Mouse (Mus musculus) monocyte, adult 2 months (primary cell): ENCODE results near the gene B4galt4.

Experiments
- DNase-seq, 2 experiments: peaks; one replicate each; pipeline ENCODE4 v3.0.0; 2022; ENCODE audit warnings: low spot score in 2 of 2, low read depth in 1 of 2

The B4galt4 gene

DNA sequence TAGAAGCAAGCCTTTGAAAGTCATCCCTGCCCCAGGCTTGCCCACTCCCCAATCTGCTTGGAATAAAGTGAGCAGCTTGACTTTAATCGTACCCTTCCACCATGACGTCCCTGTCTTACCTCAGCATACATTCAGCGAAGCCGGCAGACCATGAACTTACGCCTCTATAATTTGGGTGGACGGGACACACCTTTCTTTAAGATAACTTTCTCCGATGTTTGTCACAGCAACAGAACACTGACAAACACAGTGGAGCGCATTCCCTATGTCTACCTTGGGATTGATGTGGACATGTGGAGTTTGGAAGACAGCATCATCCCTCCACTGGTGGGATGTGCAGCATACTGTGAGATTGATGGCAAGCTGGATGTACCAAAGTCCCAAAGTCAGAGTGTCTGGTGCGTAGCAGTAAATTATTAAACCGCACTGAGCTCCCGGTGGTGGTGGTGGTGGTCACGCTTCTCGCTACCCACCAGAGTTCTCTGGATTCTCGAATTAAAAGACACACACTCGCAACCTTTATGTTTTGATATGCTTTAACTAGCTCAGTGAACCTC, 13.4 kb upstream of the B4galt4 start:
- no peak for DNase-seq

DNA sequence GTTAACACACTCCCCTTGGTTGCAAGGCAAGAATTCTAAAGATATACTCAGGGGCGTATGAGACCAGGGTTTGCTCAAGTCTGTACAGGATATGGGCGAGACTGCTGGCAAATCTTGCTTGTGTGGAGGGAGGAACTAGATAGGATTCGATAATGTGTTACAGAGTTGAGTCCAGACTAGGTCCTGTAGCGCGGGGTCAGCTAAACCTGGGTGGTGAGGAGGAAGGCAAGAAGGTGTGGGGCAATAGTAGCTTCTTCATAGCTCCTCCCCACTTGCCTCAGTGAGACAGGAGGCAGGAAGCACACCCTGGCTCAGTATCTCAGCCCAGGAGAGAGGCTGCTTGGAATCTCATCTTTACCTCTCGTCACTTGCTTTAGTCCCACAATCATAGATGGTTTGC, 12.9 kb upstream of the B4galt4 start:
- DNase-seq = no peak

DNA sequence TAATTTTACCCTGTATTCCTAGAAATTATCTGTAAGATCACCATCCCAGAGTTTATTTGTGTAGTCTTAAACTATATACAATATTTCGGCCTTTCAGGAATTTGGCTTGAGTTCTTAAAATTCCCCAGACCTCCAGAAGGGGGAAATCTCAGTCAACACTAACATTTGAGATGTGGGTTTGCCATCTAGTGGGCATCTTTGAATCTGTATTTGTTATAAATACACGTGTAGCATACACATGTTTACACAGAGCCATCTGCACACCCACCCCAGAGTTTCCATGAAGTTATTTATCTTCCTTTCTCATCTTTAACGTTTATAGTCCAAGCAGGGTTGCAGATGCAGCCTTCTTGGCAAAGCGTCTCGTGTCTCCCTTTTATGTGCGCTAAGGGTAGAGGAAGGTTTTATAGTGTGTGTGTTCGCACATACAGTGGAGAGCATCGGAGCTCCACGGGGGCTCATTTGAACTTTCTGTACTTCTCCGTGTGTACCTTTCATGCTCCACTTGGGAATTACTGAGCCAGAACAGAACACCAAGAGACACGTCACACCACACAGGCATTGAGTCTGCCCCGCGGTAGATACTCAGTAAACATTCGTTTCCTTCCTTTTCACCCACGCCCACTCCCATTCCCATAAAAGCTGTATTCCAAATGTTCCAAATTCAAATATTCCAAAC, 12.3 kb upstream of the B4galt4 start:
- DNase-seq = no peak

GRCm38 (mm10) chr16:38730921-38731320, 11.1 kb upstream of the B4galt4 start:
- no peak for DNase-seq

DNA sequence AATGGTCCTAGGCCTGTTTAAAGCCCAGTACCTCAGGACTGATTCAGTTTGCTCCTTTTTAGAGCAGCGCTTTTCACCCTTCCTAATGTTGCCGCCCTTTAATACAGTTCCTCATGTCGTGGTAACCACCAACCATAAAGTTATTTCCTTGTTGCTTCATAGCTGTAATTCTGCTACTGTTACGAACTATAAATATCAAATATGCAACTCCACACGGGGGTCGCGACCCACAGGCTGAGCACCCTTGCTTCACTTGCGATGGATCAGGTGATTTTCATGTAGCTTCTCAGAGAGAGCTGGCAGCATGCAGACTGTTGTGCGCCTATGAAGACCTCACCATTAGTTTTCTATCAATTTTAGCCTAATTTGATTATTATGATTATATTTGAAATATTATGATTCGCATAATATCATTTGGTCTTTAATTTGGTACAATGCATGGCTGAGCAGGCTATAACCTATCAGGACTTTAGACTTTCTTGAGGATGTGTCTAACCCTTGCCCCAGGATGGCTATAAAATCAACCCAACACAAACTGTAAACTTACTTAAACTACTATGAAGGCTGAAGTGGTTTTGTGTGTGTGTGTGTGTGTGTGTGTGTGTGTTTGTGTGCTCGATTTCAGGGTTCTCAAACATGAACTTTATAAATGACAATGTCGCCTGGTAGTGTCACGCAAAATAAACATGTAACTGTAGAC, 710 bp upstream of the B4galt4 start:
- no peak for DNase-seq

DNA sequence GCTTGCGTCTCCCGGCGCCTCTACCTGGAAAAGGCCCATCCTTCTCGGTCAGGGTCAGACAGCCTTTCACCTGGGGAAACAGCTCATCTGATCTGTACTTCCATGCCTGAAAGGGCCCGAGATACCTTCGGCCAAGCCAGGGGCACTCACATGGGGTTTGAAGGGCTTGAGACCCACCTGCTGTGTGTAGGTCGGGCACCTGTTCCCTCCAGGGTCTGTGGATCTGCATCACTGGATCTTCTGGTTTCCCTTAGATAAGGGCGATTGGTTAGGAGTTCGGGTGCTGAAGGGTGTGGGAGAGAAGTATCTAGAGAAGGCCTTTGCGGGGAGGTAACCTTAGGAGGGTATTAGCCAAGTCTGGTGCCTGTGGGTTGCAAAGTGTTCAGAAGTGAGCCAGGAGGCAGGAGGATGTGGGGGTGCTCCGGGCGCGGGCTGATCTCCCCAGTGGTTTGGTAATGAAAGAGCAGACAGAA, 631 bp downstream of the B4galt4 start:
- DNase-seq = no peak

DNA sequence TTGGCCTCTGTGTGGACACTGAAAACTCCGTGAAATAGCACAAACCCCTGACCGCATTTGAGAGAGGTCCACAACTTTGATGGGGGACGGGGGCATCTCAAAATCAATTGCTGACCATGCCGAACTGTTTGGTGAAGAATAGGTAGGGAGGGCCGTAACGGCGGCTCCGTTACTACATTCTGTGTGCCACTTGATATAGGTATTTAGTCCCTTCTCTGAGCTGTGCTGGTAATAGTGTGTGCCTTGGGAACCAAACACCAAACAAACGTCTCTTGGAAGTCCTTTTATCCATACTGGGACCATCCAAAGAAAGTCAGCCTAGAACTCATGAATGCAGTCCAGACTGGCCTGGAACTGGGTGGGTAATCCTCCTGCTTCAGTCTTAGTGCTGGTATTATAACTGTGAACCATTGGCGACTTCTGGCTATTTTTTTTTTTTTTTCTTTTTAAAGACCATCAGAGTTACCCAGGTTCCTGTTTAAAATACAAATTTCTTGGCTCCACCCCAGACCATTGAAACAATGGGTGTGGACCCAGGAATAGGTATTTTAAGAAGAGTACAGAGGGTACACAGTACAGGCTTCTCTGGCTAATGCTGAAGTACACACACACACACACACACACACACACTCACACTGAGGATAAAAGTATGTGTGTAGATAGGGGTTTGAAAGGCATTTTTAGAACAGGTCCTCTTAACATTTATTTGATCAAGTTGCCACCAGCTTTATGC, 2.0 kb downstream of the B4galt4 start:
- DNase-seq = no peak

DNA sequence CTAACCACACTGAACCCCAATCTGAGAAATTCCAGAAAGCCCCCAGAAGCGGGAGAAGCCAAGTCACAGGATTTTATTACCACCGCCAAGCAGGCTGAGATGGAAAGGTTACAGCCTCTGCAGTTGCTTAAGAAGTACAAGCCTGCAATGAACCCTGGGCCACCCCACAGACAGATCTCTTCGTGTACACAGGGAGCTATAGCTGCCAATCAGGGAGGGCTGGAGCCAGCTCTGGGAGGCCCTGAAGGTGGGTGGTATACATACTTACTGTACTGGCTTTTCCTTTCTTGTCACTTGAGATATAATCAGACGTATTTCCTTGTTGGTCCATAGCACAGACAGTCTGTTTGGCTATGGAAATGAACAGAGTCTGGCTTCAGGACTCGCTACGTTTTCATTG, 8.7 kb downstream of the B4galt4 start:
- no peak for DNase-seq

GRCm38 (mm10) chr16:38753631-38754030, 11.6 kb downstream of the B4galt4 start:
- no peak for DNase-seq

DNA sequence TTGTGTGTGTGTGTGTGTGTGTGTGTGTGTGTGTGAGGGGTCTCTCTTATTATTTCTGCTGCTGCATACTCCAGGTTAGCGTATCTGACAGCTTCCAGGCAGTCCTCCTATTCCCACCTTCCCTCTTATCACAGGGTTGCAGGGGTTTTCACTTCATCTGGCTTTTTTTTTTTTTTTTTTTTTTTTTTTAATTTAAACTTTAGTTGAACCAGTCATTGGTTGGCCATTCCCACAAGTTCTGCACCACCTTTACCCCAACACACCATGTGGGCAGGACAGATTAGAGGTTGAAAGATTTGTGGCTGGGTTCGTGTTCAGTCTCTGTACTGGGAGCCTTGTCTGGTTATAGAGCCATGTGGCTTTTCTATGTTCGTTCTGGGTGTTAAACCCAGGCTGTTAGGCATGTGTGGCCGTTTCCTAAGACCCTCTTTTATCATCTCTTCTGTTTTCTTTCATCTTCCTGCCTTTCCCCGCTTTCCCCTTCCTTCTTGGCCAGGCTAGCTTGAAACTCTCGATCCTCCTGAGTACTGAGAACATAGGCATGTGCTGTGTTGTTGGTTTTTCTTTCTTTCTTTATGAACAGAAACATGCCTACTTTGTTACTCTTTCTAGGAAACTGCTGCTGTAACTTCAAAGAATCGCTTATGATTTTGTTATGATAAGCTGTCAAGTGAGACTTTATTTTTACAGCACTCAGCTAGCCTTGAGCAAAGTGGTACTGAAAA, 13.6 kb downstream of the B4galt4 start:
- DNase-seq = no peak

DNA sequence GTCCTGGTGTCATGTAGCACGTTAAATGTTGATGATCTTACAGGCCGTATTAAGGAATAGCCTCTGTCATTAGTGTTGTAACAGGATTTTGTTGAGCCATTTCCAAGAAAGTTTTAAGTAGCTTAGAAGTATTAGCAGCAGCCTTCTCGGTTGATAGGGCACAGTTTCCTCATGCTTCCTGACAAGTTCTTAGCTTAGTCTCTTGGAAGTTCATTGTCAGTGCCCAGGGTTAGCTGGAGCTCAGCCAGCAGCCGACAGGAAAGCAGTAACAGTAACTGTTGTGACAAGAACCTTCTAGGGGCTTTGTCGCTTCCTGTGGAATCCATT, 14.1 kb downstream of the B4galt4 start:
- DNase-seq = no peak

DNA sequence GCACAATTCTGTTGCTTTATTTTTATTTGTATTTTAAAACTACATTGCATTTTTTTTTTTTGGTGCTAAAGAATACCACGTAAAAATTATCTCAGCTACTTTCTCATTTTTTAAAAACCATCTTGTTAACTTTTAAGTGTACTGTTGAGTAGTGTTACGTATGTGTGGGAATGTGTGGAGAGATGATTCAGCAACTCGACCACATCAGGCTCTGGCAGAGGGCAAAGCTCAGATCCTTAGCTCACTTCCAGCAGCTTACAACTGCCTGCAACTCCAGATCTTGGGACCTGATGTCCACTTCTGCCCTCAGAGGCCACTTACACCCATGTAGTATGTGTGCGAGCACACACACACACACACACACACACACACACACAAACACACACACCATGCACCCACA, 14.5 kb downstream of the B4galt4 start:
- DNase-seq = no peak

DNA sequence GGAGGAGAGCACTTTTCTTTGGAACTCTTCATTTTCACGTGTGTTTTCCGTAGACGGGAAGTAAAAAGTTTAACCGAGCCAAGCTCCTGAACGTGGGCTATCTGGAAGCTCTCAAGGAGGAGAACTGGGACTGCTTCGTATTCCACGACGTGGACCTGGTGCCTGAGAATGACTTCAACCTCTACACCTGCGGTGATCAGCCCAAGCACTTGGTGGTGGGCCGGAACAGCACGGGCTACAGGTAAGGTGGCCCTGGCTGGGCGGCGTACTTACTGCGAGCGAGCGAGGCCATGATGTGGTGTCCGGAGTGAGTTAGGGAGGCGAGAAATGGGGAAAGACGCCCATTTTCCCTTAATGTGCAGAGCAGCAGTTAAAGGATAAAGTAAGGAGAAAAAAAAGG, 15.6 kb downstream of the B4galt4 start:
- no peak for DNase-seq

DNA sequence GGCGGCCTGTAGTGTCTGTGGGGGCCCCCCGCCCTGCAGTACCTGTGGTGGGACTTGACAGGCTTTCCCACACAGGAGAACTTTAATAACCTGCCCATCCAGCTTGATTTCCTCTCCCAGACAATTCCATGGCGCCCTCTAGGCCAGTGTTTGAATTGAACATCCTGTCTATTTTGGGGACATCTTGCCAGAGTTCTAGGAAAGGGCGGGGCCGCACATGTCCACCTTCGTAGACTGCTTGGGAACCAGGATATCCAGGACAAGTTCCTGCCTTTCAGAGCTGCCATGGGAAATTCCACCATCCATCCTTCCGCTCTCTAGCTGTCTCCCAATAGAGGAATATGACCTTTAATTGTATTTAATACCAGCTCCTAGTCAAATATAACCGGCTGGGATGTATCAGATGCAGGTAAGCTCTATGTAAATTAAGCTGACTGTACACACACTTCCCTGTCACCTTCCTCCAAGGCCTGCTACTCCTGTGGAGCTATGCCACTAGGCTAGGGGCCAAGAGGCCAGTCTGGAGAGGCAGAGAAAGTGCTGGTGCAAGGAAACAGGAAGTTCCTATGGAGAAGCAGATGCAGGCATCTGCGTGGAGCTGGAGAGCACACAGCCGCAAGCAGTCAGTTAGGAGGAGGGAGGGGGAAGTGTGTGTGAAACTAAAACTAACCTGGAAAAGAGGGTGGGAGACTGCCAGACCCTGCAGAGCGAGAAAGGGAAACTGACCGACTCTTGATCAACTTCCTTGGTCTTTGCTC, 16.2 kb downstream of the B4galt4 start:
- DNase-seq = peak in 1 of 2 experiments; percentile 17

DNA sequence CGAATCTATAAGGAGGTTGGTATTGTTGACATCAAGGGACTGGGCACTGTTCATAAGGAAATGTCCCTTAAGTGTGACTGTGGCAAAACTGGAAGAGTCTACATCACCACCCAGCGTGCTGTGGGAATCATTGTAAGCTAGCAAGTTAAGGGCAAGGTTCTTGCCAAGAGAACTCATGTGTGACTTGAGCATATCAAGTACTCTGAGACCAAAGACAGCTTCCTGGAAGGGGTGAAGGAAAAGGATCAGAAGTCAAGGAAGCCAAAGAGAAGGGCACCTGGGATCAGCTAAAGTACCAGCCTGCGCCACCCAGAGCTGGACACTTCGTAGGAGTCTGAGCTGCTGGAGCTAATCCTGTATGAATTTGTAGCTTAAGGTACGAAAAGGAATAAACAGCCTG, 18.2 kb downstream of the B4galt4 start:
- no peak for DNase-seq

- no peak for DNase-seq
Observed at GRCm38 (mm10) chr16:38760834-38761375, 18.8 kb downstream of the B4galt4 start.

- no peak for DNase-seq
Observed at GRCm38 (mm10) chr16:38761972-38762371, 19.9 kb downstream of the B4galt4 start.

- DNase-seq = no peak
Observed at GRCm38 (mm10) chr16:38762401-38762800, 20.3 kb downstream of the B4galt4 start.

GRCm38 (mm10) chr16:38763508-38763907, 21.4 kb downstream of the B4galt4 start:
- no peak for DNase-seq

- no peak for DNase-seq
Observed at GRCm38 (mm10) chr16:38766671-38767070, 24.6 kb downstream of the B4galt4 start.
